Mouse (Mus musculus): ENCODE data around the gene Mbd3.
"Not testable (repeated sequence)": the region's sequence is repeated elsewhere in the genome, so short reads cannot be mapped to it uniquely, and the experiment has no call there.

The Mbd3 gene

GRCm38 (mm10) chr10:80371411-80371966, 27.9 kb downstream of the Mbd3 start:
- in situ Hi-C loops (cut with MboI, MseI), result no loop called here

- in situ Hi-C loops (cut with MboI, MseI), result no loop called here
Observed at GRCm38 (mm10) chr10:80369995-80370747, 29.2 kb downstream of the Mbd3 start.

- in situ Hi-C loops (cut with MboI, MseI), result no loop called here
Observed at GRCm38 (mm10) chr10:80368392-80368791, 31.0 kb downstream of the Mbd3 start.

GRCm38 (mm10) chr10:80367954-80368353, 31.4 kb downstream of the Mbd3 start:
- in situ Hi-C loops (cut with MboI, MseI), result no loop called here

- in situ Hi-C loops (cut with MboI, MseI), result no loop called here
Observed at GRCm38 (mm10) chr10:80365736-80366135, 33.6 kb downstream of the Mbd3 start.

- in situ Hi-C loops (cut with MboI, MseI), result no loop called here
Observed at GRCm38 (mm10) chr10:80363734-80364133, 35.6 kb downstream of the Mbd3 start.

GRCm38 (mm10) chr10:80357994-80358639, 41.2 kb downstream of the Mbd3 start:
- in situ Hi-C loops (cut with MboI, MseI), result no loop called here

GRCm38 (mm10) chr10:80357336-80357735, 42.0 kb downstream of the Mbd3 start:
- in situ Hi-C loops (cut with MboI, MseI), result no loop called here

- in situ Hi-C loops (cut with MboI, MseI), result no loop called here
Observed at GRCm38 (mm10) chr10:80356737-80357136, 42.6 kb downstream of the Mbd3 start.

- in situ Hi-C loops (cut with MboI, MseI), result no loop called here
Observed at GRCm38 (mm10) chr10:80356001-80356682, 43.2 kb downstream of the Mbd3 start, which contains the start of gene Plk5. Gene Plk5, plus strand, starts transcription at chr10:80356459.

- in situ Hi-C loops (cut with MboI, MseI), result no loop called here
Observed at GRCm38 (mm10) chr10:80355431-80355830, 43.9 kb downstream of the Mbd3 start.

- in situ Hi-C loops (cut with MboI, MseI), result no loop called here
Observed at GRCm38 (mm10) chr10:80352727-80353126, 46.6 kb downstream of the Mbd3 start.

GRCm38 (mm10) chr10:80351896-80352295, 47.5 kb downstream of the Mbd3 start:
- in situ Hi-C loops (cut with MboI, MseI), result no loop called here

- in situ Hi-C loops (cut with MboI, MseI), result no loop called here
Observed at GRCm38 (mm10) chr10:80350292-80350691, 49.1 kb downstream of the Mbd3 start.

- in situ Hi-C loops (cut with MboI, MseI), result no loop called here
Observed at GRCm38 (mm10) chr10:80348981-80349380, 50.4 kb downstream of the Mbd3 start.

- in situ Hi-C loops (cut with MboI, MseI), result no loop called here
Observed at GRCm38 (mm10) chr10:80348244-80348781, 51.0 kb downstream of the Mbd3 start, which contains the start of gene Adamtsl5. Gene Adamtsl5, minus strand, starts transcription at chr10:80348412.

GRCm38 (mm10) chr10:80347514-80347967, 51.8 kb downstream of the Mbd3 start:
- in situ Hi-C loops (cut with MboI, MseI), result no loop called here

GRCm38 (mm10) chr10:80345929-80346328, 53.4 kb downstream of the Mbd3 start:
- in situ Hi-C loops (cut with MboI, MseI), result not testable (repeated sequence)

GRCm38 (mm10) chr10:80345122-80345521, 54.2 kb downstream of the Mbd3 start:
- in situ Hi-C loops (cut with MboI, MseI), result no loop called here

- in situ Hi-C loops (cut with MboI, MseI), result no loop called here
Observed at GRCm38 (mm10) chr10:80344131-80344661, 55.2 kb downstream of the Mbd3 start.

- in situ Hi-C loops (cut with MboI, MseI), result no loop called here
Observed at GRCm38 (mm10) chr10:80343425-80343895, 55.9 kb downstream of the Mbd3 start.
